Mouse (Mus musculus) liver, embryonic 13.5 days (tissue): ENCODE measurements around the gene Cd300ld2. TPM values are rescaled to one million over a fixed set of nuclear protein-coding genes. Genes with fewer than 3 reads are reported as not detected.
"Not testable (repeated sequence)": the region's sequence is repeated elsewhere in the genome, so short reads cannot be mapped to it uniquely, and the experiment has no call there.

ENCODE experiments used
- ATAC-seq: fragments of 200-750 bp; cut with Nextera tagmentation; 2 replicates; pipeline ENCODE4 v1.8.0; 2017; ENCODE audit warnings: low read depth, mild to moderate bottlenecking, moderate number of reproducible peaks, moderate library complexity
- DNase-seq: peaks from one replicate; pipeline ENCODE4 v3.0.0; 2022
- H3K27ac ChIP-seq: fragments of 300-500 bp; sonication (generic); 2 replicates; pipeline ENCODE4 v1.5.1; 2015; ENCODE audit warnings: moderate library complexity, mild to moderate bottlenecking, inconsistent platforms
- H3K27me3 ChIP-seq: fragments of 300-500 bp; sonication (generic); 2 replicates; pipeline ENCODE4 v1.6.1; 2015; ENCODE audit warnings: mild to moderate bottlenecking, inconsistent platforms
- H3K36me3 ChIP-seq: fragments of 300-500 bp; sonication (generic); 2 replicates; pipeline ENCODE4 v1.6.1; 2015; ENCODE audit warnings: mild to moderate bottlenecking, inconsistent platforms
- H3K4me1 ChIP-seq: fragments of 300-500 bp; sonication (generic); replicated peaks from 2 replicates; pipeline ENCODE4 v1.6.1; 2015; ENCODE audit warnings: inconsistent platforms
- H3K4me2 ChIP-seq: fragments of 300-500 bp; sonication (generic); 2 replicates; pipeline ENCODE4 v1.6.1; 2015; ENCODE audit warnings: inconsistent platforms, mild to moderate bottlenecking, moderate library complexity
- H3K4me3 ChIP-seq: fragments of 300-500 bp; sonication (generic); replicated peaks from 2 replicates; pipeline ENCODE4 v1.5.1; 2015; ENCODE audit warnings: mild to moderate bottlenecking, inconsistent platforms
- H3K9ac ChIP-seq: fragments of 300-500 bp; sonication (generic); 2 replicates; pipeline ENCODE4 v1.6.1; 2015; ENCODE audit warnings: mild to moderate bottlenecking, inconsistent platforms
- H3K9me3 ChIP-seq: fragments of 300-500 bp; sonication (generic); replicated peaks from 2 replicates; pipeline ENCODE4 v1.6.1; 2016; ENCODE audit warnings: inconsistent platforms
- WGBS: fragments of 180-500 bp; shearing (Covaris S2); methylation state at CpG from one replicate; pipeline ENCODE4 v1.1.7; 2015; ENCODE audit not compliant: insufficient replicate concordance; 5-methylcytosine and 5-hydroxymethylcytosine counted together
- polyA plus RNA-seq: library from polyadenylated mRNA; unstranded; fragments of >200 nt; fragmentation: Nextera tagmentation; extraction: Ambion mirVana; gene quantifications from 2 replicates; pipeline ENCODE4 v1.2.1, GENCODE M21; 2015

Gene Cd300ld2
- polyA plus RNA-seq = not detected in 2 replicates

GRCm38 (mm10) chr11:115016093-115016492 lies at the start of gene Cd300ld2:
Gene Cd300ld2, minus strand, starts transcription at chr11:115016193.
- not testable (repeated sequence) for H3K4me1 ChIP-seq, H3K9me3 ChIP-seq, H3K27me3 ChIP-seq, DNase-seq, H3K36me3 ChIP-seq, ATAC-seq, H3K9ac ChIP-seq, H3K27ac ChIP-seq, H3K4me2 ChIP-seq, H3K4me3 ChIP-seq
- no CpG with 5 or more reads among the region's 7 CpGs for WGBS

GRCm38 (mm10) chr11:115062077-115062476 lies 46.1 kb upstream of the Cd300ld2 start, which contains the start of gene Cd300e:
Gene Cd300e, minus strand, starts transcription at chr11:115062177.
- H3K4me1 ChIP-seq = no peaks in the 10 kb centered on the region
- 8% methylated on average over 5 of the region's 5 CpGs for WGBS
- DNase-seq (no peak), ATAC-seq (no peak)
- no peak within 1 kb of the TSS for H3K27ac ChIP-seq
- no peak within 1 kb of the TSS for H3K4me3 ChIP-seq
- H3K4me2 ChIP-seq = no peak within 1 kb of the TSS
- H3K9ac ChIP-seq = no peak within 1 kb of the TSS
- H3K27me3 ChIP-seq = no peaks in the 10 kb centered on the region
- H3K9me3 ChIP-seq = no peaks in the 10 kb centered on the region
- no peaks in the 10 kb centered on the region for H3K36me3 ChIP-seq

GRCm38 (mm10) chr11:115059797-115060196 lies 43.8 kb upstream of the Cd300ld2 start:
- Histone ChIP-seq H3K4me1 (no peaks in the 10 kb centered on the region), H3K27me3 (no peaks in the 10 kb centered on the region), H3K36me3 (no peaks in the 10 kb centered on the region), H3K9ac (no peak overlapping the region), H3K27ac (no peak overlapping the region), H3K9me3 (no peaks in the 10 kb centered on the region), H3K4me3 (no peak overlapping the region), H3K4me2 (no peak overlapping the region)
- ATAC-seq = no peak
- 42% methylated on average over 2 of the region's 2 CpGs for WGBS
- DNase-seq = no peak

- no peaks in the 10 kb centered on the region for H3K4me1 ChIP-seq
- H3K27me3 ChIP-seq = no peaks in the 10 kb centered on the region
- DNase-seq (no peak), ATAC-seq (no peak)
- H3K36me3 ChIP-seq = no peaks in the 10 kb centered on the region
- WGBS = 54% methylated on average over 4 of the region's 4 CpGs
- H3K4me2 ChIP-seq = no peak overlapping the region
- no peaks in the 10 kb centered on the region for H3K9me3 ChIP-seq
- no peak overlapping the region for H3K9ac ChIP-seq
- H3K4me3 ChIP-seq = no peak overlapping the region
- H3K27ac ChIP-seq = no peak overlapping the region
Observed at GRCm38 (mm10) chr11:115058701-115059100, 42.7 kb upstream of the Cd300ld2 start.

GRCm38 (mm10) chr11:115054537-115054936 lies 38.5 kb upstream of the Cd300ld2 start:
- H3K9ac ChIP-seq = no peak overlapping the region
- no peak overlapping the region for H3K4me3 ChIP-seq
- no peaks in the 10 kb centered on the region for H3K27me3 ChIP-seq
- ATAC-seq = no peak
- H3K27ac ChIP-seq = no peak overlapping the region
- H3K4me1 ChIP-seq = no peaks in the 10 kb centered on the region
- DNase-seq = no peak
- H3K36me3 ChIP-seq = no peaks in the 10 kb centered on the region
- no peak overlapping the region for H3K4me2 ChIP-seq
- no peaks in the 10 kb centered on the region for H3K9me3 ChIP-seq

GRCm38 (mm10) chr11:115052991-115053390 lies 37.0 kb upstream of the Cd300ld2 start:
- no peaks in the 10 kb centered on the region for H3K4me1 ChIP-seq
- H3K4me3 ChIP-seq = no peak overlapping the region
- no peak overlapping the region for H3K27ac ChIP-seq
- WGBS = 70% methylated on average over 1 of the region's 1 CpGs
- H3K9me3 ChIP-seq = no peaks in the 10 kb centered on the region
- no peak overlapping the region for H3K9ac ChIP-seq
- H3K4me2 ChIP-seq = no peak overlapping the region
- H3K27me3 ChIP-seq = no peaks in the 10 kb centered on the region
- no peak for ATAC-seq
- no peak for DNase-seq
- H3K36me3 ChIP-seq = no peaks in the 10 kb centered on the region

- no peak for DNase-seq
- H3K4me3 ChIP-seq = no peak overlapping the region
- 5% methylated on average over 9 of the region's 9 CpGs for WGBS
Observed at GRCm38 (mm10) chr11:115052206-115052605, 36.2 kb upstream of the Cd300ld2 start.

GRCm38 (mm10) chr11:115049282-115049895 lies 33.4 kb upstream of the Cd300ld2 start:
- Histone ChIP-seq H3K36me3 (no peaks in the 10 kb centered on the region), H3K4me1 (no peaks in the 10 kb centered on the region), H3K4me2 (no peak overlapping the region), H3K9me3 (no peaks in the 10 kb centered on the region), H3K4me3 (no peak overlapping the region), H3K27me3 (no peaks in the 10 kb centered on the region), H3K9ac (no peak overlapping the region), H3K27ac (no peak overlapping the region)
- no peak for DNase-seq
- no peak for ATAC-seq
- WGBS = 35% methylated on average over 3 of the region's 3 CpGs

More at GRCm38 (mm10) chr11:115052206-115052605, 36.2 kb upstream of the Cd300ld2 start:
- no peaks in the 10 kb centered on the region for H3K4me1 ChIP-seq
- no peaks in the 10 kb centered on the region for H3K27me3 ChIP-seq
- no peaks in the 10 kb centered on the region for H3K36me3 ChIP-seq
- no peak overlapping the region for H3K27ac ChIP-seq
- no peak overlapping the region for H3K4me2 ChIP-seq
- H3K9me3 ChIP-seq = no peaks in the 10 kb centered on the region
- no peak for ATAC-seq
- no peak overlapping the region for H3K9ac ChIP-seq

GRCm38 (mm10) chr11:115048259-115048658 lies 32.3 kb upstream of the Cd300ld2 start, which contains the start of gene Cd300ld3:
Gene Cd300ld3, minus strand, starts transcription at chr11:115048409.
- no peaks in the 10 kb centered on the region for H3K36me3 ChIP-seq
- no peak for DNase-seq
- H3K27ac ChIP-seq = no peak within 1 kb of the TSS
- no peak within 1 kb of the TSS for H3K4me2 ChIP-seq
- H3K27me3 ChIP-seq = no peaks in the 10 kb centered on the region
- no peaks in the 10 kb centered on the region for H3K9me3 ChIP-seq
- 41% methylated on average over 2 of the region's 2 CpGs for WGBS
- no peak within 1 kb of the TSS for H3K4me3 ChIP-seq
- H3K9ac ChIP-seq = no peak within 1 kb of the TSS
- no peak for ATAC-seq
- H3K4me1 ChIP-seq = no peaks in the 10 kb centered on the region

- H3K27ac ChIP-seq, H3K4me2 ChIP-seq, H3K36me3 ChIP-seq, H3K9me3 ChIP-seq, ATAC-seq, H3K27me3 ChIP-seq, DNase-seq, H3K4me3 ChIP-seq, H3K4me1 ChIP-seq, H3K9ac ChIP-seq: not testable (repeated sequence)
- no CpG with 5 or more reads among the region's 6 CpGs for WGBS
Observed at GRCm38 (mm10) chr11:115037669-115038068, 21.7 kb upstream of the Cd300ld2 start, which contains the start of gene Cd300ld5. Gene Cd300ld5, minus strand, starts transcription at chr11:115037769.

GRCm38 (mm10) chr11:115026912-115027311 lies 10.9 kb upstream of the Cd300ld2 start, which contains the start of gene Cd300ld4:
Gene Cd300ld4, minus strand, starts transcription at chr11:115027012.
- ATAC-seq, H3K4me1 ChIP-seq, DNase-seq, H3K36me3 ChIP-seq, H3K9me3 ChIP-seq, H3K4me2 ChIP-seq, H3K27me3 ChIP-seq, H3K27ac ChIP-seq, H3K4me3 ChIP-seq, H3K9ac ChIP-seq: not testable (repeated sequence)
- no CpG with 5 or more reads among the region's 6 CpGs for WGBS

- H3K9me3 ChIP-seq = no peaks in the 10 kb centered on the region
- no peaks in the 10 kb centered on the region for H3K36me3 ChIP-seq
- H3K27me3 ChIP-seq = no peaks in the 10 kb centered on the region
- no peaks in the 10 kb centered on the region for H3K4me1 ChIP-seq
- DNase-seq (peak; percentile 5), ATAC-seq (peak; percentile 23; the same call in 1 of the 2 replicates)
- no peak overlapping the region for H3K4me2 ChIP-seq
- no peak overlapping the region for H3K9ac ChIP-seq
- WGBS = 21% methylated on average over 5 of the region's 5 CpGs
- no peak overlapping the region for H3K4me3 ChIP-seq
- peak overlapping the region; percentile 34; the same call in 1 of the 2 replicates for H3K27ac ChIP-seq
Observed at GRCm38 (mm10) chr11:115004070-115004469, 11.9 kb downstream of the Cd300ld2 start.
